Comparison of ENCODE assay signal across 9 mouse cellular contexts in the genomic region with DNA sequence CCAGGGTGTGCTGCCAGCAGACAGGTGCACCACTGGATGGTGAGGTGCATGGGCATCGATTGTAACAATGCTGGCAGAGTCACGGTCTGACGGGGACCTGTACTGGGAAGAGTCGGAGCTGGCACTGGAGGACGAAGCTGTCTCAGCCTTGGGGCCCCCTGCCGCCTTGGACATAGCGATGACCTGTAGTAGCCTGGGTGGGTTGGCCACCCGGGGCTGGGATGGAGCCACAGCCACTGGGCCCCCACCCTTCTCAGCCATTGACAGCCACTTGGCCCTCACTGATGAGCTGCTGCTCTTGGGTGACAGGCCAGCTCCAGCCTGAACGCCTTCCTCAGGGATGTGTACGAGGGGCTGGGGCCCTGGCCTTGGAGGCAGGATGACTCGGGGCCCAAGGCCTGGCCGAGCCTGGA. TPM values are rescaled to one million over a fixed set of nuclear protein-coding genes. Genes with fewer than 3 reads are reported as not detected.
DNase-seq lines count a peak whose midpoint lies in the region; ATAC-seq lines count a peak whose summit lies in the region.
"Had no signal": no experiment of that assay in that cellular context is flagged by ENCODE, and none has a peak within 500 bp of the region (broad histone marks: within the 10 kb centered on the region; RNA-seq: fewer than 3 reads in every experiment).

No protein-coding gene starts in this region.

- DNase-seq in cerebellum, adult 9-10 months = peak; percentile 38
- DNase-seq in cerebellum, adult 8-10 months = no peak
- DNase-seq in neural tube, embryonic 11.5 days (ENCODE audit: low spot score) = no peak
- DNase-seq in neural tube, embryonic 10.5 days (ENCODE audit: extremely low spot score, low spot score) = no peak
- DNase-seq in layer of hippocampus, postnatal 10 days (ENCODE audit: low spot score in 2 of 2) = no peak
- DNase-seq in frontal cortex, adult 2 months (ENCODE audit: extremely low spot score in 1 of 2, low spot score in 1 of 2) = no peak
- DNase-seq in embryo, embryonic 10 days (ENCODE audit: low spot score) = no peak

- no peak overlapping the region for H3K27ac ChIP-seq in neural tube, embryonic 11.5 days (ENCODE audit: low read depth, low read length)
- peak overlapping the region; percentile 39 for H3K27ac ChIP-seq in liver, embryonic 12.5 days
- H3K27ac ChIP-seq: layer of hippocampus, adult 2 months had no signal

- no peaks in the 10 kb centered on the region for H3K27me3 ChIP-seq in neural tube, embryonic 11.5 days (ENCODE audit: control insufficient read depth, insufficient read depth, low read length)
- H3K27me3 ChIP-seq in liver, embryonic 12.5 days (replicated peaks) = no peaks in the 10 kb centered on the region

- H3K9me3 ChIP-seq in neural tube, embryonic 11.5 days (ENCODE audit: control insufficient read depth, low read length) = no peaks in the 10 kb centered on the region
- H3K9me3 ChIP-seq in liver, embryonic 12.5 days (replicated peaks) = no peaks in the 10 kb centered on the region

- H3K4me2 ChIP-seq in neural tube, embryonic 11.5 days (ENCODE audit: low read depth) = no peak overlapping the region
- no peak overlapping the region for H3K4me2 ChIP-seq in liver, embryonic 12.5 days

- H3K4me3 ChIP-seq in neural tube, embryonic 11.5 days (ENCODE audit: low read depth, low read length) = no peak overlapping the region
- no peak overlapping the region for H3K4me3 ChIP-seq in liver, embryonic 12.5 days
- H3K4me3 ChIP-seq: layer of hippocampus, adult 2 months had no signal

- peaks cover 57% of the 10 kb centered on the region for H3K36me3 ChIP-seq in neural tube, embryonic 11.5 days (ENCODE audit: control insufficient read depth, insufficient read depth, low read length)
- peaks cover 61% of the 10 kb centered on the region for H3K36me3 ChIP-seq in liver, embryonic 12.5 days

- no peak overlapping the region for H3K9ac ChIP-seq in neural tube, embryonic 11.5 days (ENCODE audit: low read length)
- H3K9ac ChIP-seq in liver, embryonic 12.5 days = no peak overlapping the region

- WGBS in neural tube, embryonic 11.5 days = 70% methylated on average over 10 of the region's 12 CpGs
- WGBS in liver, embryonic 12.5 days (ENCODE audit: insufficient replicate concordance) = 57% methylated on average over 12 of the region's 12 CpGs

- no peaks in the 10 kb centered on the region for H3K4me1 ChIP-seq in neural tube, embryonic 11.5 days (ENCODE audit: control insufficient read depth, insufficient read depth, low read length)
- H3K4me1 ChIP-seq in liver, embryonic 12.5 days = peaks cover 10% of the 10 kb centered on the region; the same call in 1 of the 2 replicates

- peak; percentile 32 for ATAC-seq in neural tube, embryonic 11.5 days (ENCODE audit: insufficient read depth, low FRiP score, low TSS enrichment)
- ATAC-seq in liver, embryonic 12.5 days = no peak; the same call in 1 of the 2 replicates

RNA-seq across cellular contexts. Expression of a gene that starts 9.1 kb away (rescaled TPM):
- polyA plus RNA-seq in neural tube, embryonic 11.5 days (2014; fragmentation: Nextera tagmentation; extraction: Ambion mirVana) = 12.5 and 13.7 TPM in 2 replicates
- 38.4 and 38.6 TPM in 2 replicates for polyA plus RNA-seq in liver, embryonic 12.5 days (2016; fragmentation: Nextera tagmentation; extraction: Ambion mirVana)
- 1 to 10 TPM; 3.6 to 3.7 TPM for total RNA-seq in layer of hippocampus, postnatal 10 days (2021)
- 5.8 and 6.7 TPM in 2 replicates for polyA plus RNA-seq in frontal cortex, adult 2 months (2012; rRNA removed)

RNA-seq across cellular contexts. Expression of a gene that starts 9.2 kb away (rescaled TPM):
- 142 and 156 TPM in 2 replicates for polyA plus RNA-seq in neural tube, embryonic 11.5 days (2014; fragmentation: Nextera tagmentation; extraction: Ambion mirVana)
- polyA plus RNA-seq in liver, embryonic 12.5 days (2016; fragmentation: Nextera tagmentation; extraction: Ambion mirVana) = 8.2 and 10.0 TPM in 2 replicates
- total RNA-seq in layer of hippocampus, postnatal 10 days (2021) = 100 to 1,000 TPM; 113 TPM
- 124 and 134 TPM in 2 replicates for polyA plus RNA-seq in frontal cortex, adult 2 months (2012; rRNA removed)

RNA-seq across cellular contexts. Expression of a gene that starts 11.0 kb away (rescaled TPM):
- 215 and 216 TPM in 2 replicates for polyA plus RNA-seq in neural tube, embryonic 11.5 days (2014; fragmentation: Nextera tagmentation; extraction: Ambion mirVana)
- polyA plus RNA-seq in liver, embryonic 12.5 days (2016; fragmentation: Nextera tagmentation; extraction: Ambion mirVana) = 207 and 211 TPM in 2 replicates
- total RNA-seq in layer of hippocampus, postnatal 10 days (2021) = 10 to 100 TPM; 63.8 to 66.5 TPM
- polyA plus RNA-seq in frontal cortex, adult 2 months (2012; rRNA removed) = 59.5 and 71.5 TPM in 2 replicates

RNA-seq across cellular contexts. Expression of a gene that starts 20.9 kb away (rescaled TPM):
- polyA plus RNA-seq in neural tube, embryonic 11.5 days (2014; fragmentation: Nextera tagmentation; extraction: Ambion mirVana) = 0.66 TPM in 1 of 2 replicates, not detected in the other
- 12.1 and 15.4 TPM in 2 replicates for polyA plus RNA-seq in liver, embryonic 12.5 days (2016; fragmentation: Nextera tagmentation; extraction: Ambion mirVana)
- not detected for total RNA-seq in layer of hippocampus, postnatal 10 days (2021)
- polyA plus RNA-seq in frontal cortex, adult 2 months (2012; rRNA removed) = 0.27 TPM in 1 of 2 replicates, not detected in the other
- total RNA-seq: layer of hippocampus, adult 2 months had no signal

RNA-seq across cellular contexts. Expression of a gene that starts 25.5 kb away (rescaled TPM):
- polyA plus RNA-seq in neural tube, embryonic 11.5 days (2014; fragmentation: Nextera tagmentation; extraction: Ambion mirVana) = not detected in 2 replicates
- polyA plus RNA-seq in liver, embryonic 12.5 days (2016; fragmentation: Nextera tagmentation; extraction: Ambion mirVana) = not detected in 2 replicates
- not detected for total RNA-seq in layer of hippocampus, postnatal 10 days (2021)
- polyA plus RNA-seq in frontal cortex, adult 2 months (2012; rRNA removed) = 1.1 and 3.5 TPM in 2 replicates
- total RNA-seq: layer of hippocampus, adult 2 months had no signal

Comparison
In these comparisons a context has a peak if more than half of its experiments do, and no peak if none do; other contexts are left out.
1. RNA of a gene that starts 9.2 kb away (polyA plus RNA-seq): 142 to 156 TPM in neural tube, embryonic 11.5 days and 124 to 134 TPM in frontal cortex, adult 2 months; 8.2 to 10.0 TPM in liver, embryonic 12.5 days; every median in the first group is over 10 times any median in the second.